Mouse (Mus musculus) cerebellum, postnatal 25 days (tissue): ENCODE results near the gene Actg2.
A peak's percentile ranks its signal among the peaks of the same experiment; 100 is the strongest.

Experiments used
- DNase-seq, 2 experiments: peaks; one replicate each; pipeline ENCODE4 v3.0.0; 2021; ENCODE audit warnings: mixed read lengths in 2 of 2

The Actg2 gene

GRCm38 (mm10) chr6:83478217-83478616, 57.8 kb downstream of the Actg2 start:
- no peak for DNase-seq

GRCm38 (mm10) chr6:83475431-83475830, 60.6 kb downstream of the Actg2 start:
- DNase-seq: no peak

GRCm38 (mm10) chr6:83473240-83473639, 62.8 kb downstream of the Actg2 start:
- peak; percentile 79 to 86 for DNase-seq

DNA sequence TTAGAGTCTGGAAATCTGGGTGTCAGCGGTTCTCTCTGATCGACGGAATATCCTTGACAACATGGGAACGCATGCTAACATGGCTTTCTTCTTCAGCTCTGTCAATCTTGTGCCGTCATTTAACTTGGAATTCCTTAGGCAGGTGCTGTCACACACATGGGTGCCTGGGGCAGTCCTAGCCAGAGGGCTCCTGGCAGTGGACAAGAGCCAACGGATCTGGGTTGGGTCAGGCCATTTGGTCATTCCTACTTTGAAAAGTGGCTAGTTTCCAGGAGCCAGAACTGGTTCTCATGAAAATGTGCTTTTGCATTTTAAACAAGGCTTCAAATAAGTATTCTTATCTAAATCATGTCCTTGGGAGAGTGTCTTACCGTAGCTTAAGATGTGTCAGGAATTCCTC, 64.3 kb downstream of the Actg2 start:
- DNase-seq: peak in 1 of 2 experiments; percentile 46

GRCm38 (mm10) chr6:83464011-83464410, 72.1 kb downstream of the Actg2 start:
- DNase-seq: no peak
